Mouse (Mus musculus) cerebellum, adult 11 months (tissue): ENCODE measurements around the gene Sema5a.

ENCODE experiments used
- DNase-seq: peaks from one replicate; pipeline ENCODE4 v3.0.0; 2022

The Sema5a gene

GRCm38 (mm10) chr15:32568858-32569387 is 324.3 kb downstream of the Sema5a start:
- no peak for DNase-seq

- DNase-seq = no peak
Measured at GRCm38 (mm10) chr15:32574327-32574726, 329.7 kb downstream of the Sema5a start.

- DNase-seq = no peak
Measured at GRCm38 (mm10) chr15:32575212-32575611, 330.6 kb downstream of the Sema5a start.

- no peak for DNase-seq
Measured at GRCm38 (mm10) chr15:32579351-32579750, 334.7 kb downstream of the Sema5a start.

GRCm38 (mm10) chr15:32590641-32591040 is 346.0 kb downstream of the Sema5a start:
- DNase-seq = no peak

- DNase-seq = no peak
Measured at GRCm38 (mm10) chr15:32593746-32594145, 349.1 kb downstream of the Sema5a start.

- DNase-seq = no peak
Measured at GRCm38 (mm10) chr15:32596574-32596973, 352.0 kb downstream of the Sema5a start.

GRCm38 (mm10) chr15:32597189-32597588 is 352.6 kb downstream of the Sema5a start:
- no peak for DNase-seq

GRCm38 (mm10) chr15:32607236-32607635 is 362.6 kb downstream of the Sema5a start:
- DNase-seq = no peak

- no peak for DNase-seq
Measured at GRCm38 (mm10) chr15:32610776-32611175, 366.2 kb downstream of the Sema5a start.

- no peak for DNase-seq
Measured at GRCm38 (mm10) chr15:32611201-32611600, 366.6 kb downstream of the Sema5a start.

- DNase-seq = no peak
Measured at GRCm38 (mm10) chr15:32613718-32614117, 369.1 kb downstream of the Sema5a start.

- no peak for DNase-seq
Measured at GRCm38 (mm10) chr15:32615773-32616172, 371.2 kb downstream of the Sema5a start.

- no peak for DNase-seq
Measured at GRCm38 (mm10) chr15:32619199-32619598, 374.6 kb downstream of the Sema5a start.

GRCm38 (mm10) chr15:32623037-32623739 is 378.6 kb downstream of the Sema5a start:
- peak; percentile 22 for DNase-seq

- no peak for DNase-seq
Measured at GRCm38 (mm10) chr15:32624106-32624505, 379.5 kb downstream of the Sema5a start.

- DNase-seq = no peak
Measured at GRCm38 (mm10) chr15:32626031-32626430, 381.4 kb downstream of the Sema5a start.

GRCm38 (mm10) chr15:32633713-32634112 is 389.1 kb downstream of the Sema5a start:
- no peak for DNase-seq

GRCm38 (mm10) chr15:32637879-32638278 is 393.3 kb downstream of the Sema5a start:
- no peak for DNase-seq

GRCm38 (mm10) chr15:32647061-32647687 is 402.6 kb downstream of the Sema5a start:
- DNase-seq = no peak

GRCm38 (mm10) chr15:32654046-32654445 is 409.4 kb downstream of the Sema5a start:
- no peak for DNase-seq

- no peak for DNase-seq
Measured at GRCm38 (mm10) chr15:32656017-32656416, 411.4 kb downstream of the Sema5a start.

GRCm38 (mm10) chr15:32676446-32676845 is 431.8 kb downstream of the Sema5a start:
- DNase-seq = no peak

- DNase-seq = no peak
Measured at GRCm38 (mm10) chr15:32685152-32685551, 440.5 kb downstream of the Sema5a start.
